Mouse (Mus musculus): ENCODE results near the gene Crygn.
"Not testable (repeated sequence)": the region's sequence is repeated elsewhere in the genome, so short reads cannot be mapped to it uniquely, and the experiment has no call there.

Crygn gene

DNA sequence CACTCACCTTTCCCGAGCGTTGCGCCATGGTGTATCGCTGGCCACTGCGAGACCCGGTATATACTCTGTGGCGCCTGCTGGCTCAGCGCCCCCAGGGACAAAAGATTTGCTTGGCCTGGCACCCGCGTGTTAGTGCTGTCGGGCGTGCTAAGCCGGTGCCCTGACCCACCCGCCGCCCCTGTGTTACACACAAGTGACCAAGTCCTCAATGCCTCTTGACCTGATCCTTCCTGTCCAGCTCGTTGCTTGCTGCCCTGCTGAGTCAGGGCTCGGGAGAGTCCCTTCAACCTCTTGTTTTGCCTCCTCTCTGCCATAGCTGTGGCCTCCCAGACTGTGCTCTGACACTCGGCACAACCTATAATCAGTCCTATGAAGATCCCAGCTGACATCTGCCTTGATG is at the start of gene Crygn:
Gene Crygn, minus strand, starts transcription at position 193 of the 400 bp plus-strand sequence.
- no peak for DNase-seq

DNA sequence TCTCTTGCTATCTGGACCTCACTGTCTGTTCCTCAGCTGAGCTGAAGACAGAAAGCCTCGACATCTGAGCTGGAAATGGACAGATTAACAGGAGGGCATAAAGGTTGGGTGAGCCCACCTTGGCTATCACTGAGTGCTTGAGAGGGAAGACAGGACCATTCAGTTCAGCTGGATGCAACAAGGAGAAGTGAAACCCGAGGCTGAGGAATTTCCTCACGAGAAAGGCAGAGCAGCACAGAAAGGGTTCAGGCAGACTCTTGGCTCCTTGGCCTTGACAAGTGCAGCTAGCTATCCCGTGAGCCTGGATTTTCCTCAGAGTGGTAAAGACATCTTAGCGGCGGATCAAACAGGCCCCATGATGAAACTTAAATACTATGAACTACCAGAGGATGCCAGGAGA is 47.4 kb upstream of the Crygn start:
- no peak for DNase-seq

DNA sequence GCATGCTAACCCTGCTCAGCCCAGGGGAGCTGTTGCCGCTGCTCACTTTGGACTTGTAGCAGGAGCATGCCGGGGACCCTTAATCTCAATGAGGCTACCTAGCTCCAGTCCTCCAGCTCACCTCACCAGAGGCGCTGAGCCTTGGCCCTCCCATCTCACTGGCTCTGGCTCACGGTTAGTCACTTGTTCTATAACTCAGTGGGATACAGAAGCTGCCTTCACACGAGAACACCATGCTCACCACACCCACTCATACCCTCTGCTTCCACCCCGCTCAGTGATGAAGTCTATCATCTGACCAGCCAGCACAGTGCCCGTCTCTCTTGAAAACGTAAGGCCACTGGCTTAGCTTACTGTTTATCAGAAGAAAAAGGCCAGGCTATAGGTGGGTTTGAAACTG is 46.9 kb upstream of the Crygn start:
- DNase-seq = no peak

DNA sequence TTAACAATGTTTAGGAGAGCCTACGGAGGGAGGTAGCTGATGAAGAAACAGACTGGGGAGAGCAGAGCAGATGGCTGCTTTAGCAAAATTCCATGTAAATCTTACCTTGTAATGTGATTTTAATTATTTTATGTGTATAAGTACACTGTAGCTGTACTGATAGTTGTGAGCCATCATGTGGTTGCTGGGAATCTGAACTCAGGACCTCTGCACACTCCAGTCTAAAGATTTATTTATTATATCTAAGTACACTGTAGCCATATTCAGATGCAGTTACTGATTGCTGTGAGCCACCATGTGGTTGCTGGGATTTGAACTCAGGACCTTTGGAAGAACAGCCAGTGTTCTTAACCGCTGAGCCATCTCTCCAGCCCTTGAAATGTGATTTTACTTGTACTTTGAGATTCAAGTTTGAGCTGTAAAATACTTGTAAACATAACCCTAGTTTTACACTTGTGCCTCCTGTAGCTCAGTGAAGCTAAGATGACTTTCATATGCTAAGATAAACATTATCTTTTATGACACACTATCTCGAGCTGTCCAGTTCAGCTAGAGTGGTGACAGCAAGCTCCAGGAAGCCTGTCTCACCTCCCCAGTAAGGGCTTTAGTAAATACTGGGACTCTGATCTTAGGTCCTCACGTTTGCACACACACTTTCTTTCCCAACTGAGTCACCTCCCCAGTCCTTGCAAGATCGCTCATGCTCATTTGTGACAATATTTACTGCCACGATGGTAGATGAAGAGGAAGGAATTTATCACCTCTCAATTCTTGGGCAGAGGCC is 44.2 kb upstream of the Crygn start:
- DNase-seq = no peak

DNA sequence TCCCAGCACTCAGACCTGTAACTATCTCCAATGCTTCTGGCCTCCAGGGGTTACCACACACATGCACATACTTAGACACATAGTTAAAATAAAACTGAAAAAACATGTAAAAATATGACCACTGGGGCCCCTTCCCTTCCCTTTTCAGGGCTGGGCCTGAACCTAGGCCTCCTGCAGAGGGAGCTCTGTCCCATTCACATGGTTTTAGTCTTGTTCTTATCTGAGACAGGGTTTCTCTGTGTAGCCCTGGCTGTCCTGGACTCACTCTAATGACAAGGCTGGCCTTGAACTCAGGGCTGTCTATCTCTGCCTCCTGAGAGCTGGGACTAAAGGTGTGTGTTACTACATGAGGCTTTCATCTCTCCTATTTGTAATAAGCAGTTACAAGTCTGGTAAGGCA is 42.6 kb upstream of the Crygn start:
- peak; percentile 11 to 54 for DNase-seq

DNA sequence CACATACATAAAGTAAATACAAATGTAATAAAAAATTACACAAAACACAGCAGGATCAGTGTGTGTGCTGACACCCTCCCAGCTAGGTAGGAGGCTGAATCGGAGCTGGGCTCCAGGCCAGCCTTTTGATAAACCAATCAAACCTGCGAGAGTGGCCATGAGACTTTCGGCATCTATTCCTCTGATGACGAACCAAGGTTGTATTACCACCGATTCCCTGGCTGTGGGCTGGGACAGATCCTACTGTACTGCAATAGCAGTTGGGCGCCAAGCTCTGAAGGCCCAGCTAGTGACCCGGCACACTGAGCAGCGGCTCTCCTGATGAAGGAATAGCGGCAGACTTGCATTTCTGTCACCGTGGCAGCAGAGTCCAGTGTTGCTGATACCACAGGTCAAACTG is 40.8 kb upstream of the Crygn start:
- no peak for DNase-seq

DNA sequence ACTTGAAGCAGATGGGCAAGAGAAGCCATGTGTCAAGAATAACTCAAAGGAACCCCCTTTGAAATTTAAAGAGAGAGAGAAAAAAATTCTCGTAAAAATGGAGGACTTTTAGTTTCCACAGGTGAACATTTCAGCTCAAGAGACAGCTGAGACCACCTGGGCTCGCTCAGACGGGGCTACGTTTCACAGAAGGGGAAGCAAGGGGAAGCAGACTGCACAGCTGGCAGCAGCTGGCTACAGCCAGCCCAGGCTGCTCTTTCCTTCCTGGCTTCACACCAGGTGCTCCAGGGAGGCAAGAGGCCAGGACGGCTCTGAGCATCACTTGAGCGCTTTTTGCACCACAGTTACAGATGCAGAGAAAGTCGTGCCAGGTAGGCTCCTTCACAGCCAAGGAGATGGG is 40.0 kb upstream of the Crygn start:
- no peak for DNase-seq

DNA sequence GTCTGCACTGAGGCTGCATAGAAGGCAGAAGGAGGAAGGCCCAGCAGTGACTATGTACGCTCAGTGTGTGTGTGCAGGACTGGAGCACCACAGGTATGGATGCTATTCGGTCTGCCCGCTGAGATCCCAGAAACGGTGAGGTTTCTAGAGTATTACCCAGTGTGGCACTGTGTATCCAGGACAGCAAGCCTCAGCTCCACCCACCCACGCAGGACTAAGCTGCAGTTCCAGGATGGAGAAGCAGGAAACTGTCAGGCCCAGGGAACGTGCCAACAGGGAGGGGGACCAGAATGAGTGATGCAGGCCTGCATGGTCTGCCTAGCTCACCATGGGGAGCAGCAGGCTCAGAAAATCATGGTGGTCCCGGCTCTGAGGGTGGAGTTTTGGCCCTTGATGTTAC is 35.2 kb upstream of the Crygn start:
- DNase-seq = no peak

DNA sequence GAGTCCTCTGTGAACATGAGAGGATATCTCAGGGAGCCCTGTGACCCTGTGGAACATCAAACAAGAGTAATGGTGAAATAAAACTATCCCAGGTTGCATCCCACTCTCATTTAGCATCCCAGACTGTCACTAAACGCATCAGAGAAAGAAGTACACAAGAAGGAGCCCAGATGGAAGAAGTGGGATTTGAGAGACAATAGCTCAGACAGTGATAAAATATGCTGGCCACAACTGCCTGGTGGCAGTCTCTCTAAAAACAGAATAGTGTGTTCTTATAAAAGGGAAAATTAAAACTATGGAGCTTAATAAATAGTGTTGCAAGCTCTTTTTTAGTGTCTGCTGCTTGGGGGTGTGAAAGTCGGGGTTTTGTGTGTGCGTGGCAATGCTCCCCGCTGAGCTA is 25.1 kb upstream of the Crygn start:
- no peak for DNase-seq

DNA sequence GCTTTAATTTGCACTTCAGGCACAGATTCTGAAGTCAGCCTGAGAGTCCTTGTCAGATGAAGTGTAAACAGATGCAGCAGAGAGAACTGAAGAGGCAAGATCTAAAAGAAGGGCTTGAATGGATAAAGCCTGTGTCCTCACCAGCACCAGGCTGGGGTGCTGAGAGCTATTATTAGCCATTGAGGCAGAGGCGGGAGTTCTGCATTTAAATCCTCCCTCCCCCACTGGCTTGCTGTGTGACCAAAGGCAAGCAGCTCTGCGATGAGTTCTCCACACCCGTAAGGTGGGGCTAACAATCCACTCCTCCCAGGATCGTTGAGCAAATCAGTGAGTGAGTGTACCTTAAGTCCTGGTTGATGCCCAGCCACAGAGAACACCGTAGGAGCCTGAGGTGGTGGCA is 23.2 kb upstream of the Crygn start:
- DNase-seq = no peak

DNA sequence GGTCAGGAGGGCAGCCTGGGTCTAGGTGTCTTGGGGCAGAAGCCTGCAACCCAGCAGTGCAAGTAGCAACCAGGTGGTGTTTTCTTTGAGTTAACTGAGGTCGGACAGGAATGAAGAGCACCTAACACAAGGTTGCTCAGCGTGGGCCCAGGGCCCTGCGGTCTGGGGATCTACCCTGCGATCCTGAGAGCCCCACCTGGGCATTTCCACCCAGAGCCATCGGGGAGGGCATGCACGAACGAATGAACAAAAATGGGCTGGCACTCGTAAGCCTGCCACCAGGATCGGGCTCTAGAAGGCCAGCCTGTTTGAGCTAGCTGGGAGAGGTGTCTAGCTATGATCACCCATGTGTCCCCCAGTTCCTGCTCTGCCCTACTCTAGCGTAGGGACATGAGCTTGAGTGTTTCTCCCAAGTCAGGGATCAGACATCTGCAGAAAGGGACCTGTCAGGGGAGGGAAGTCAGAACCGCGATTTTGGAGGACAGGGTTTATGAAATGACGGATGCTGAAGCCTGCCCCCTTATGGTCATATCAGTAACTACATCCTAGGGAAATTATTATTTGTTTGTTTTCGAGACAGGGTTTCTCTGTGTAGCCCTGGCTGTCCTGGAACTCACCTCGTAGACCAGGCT is 22.2 kb upstream of the Crygn start:
- DNase-seq = peak; percentile 29 to 33

DNA sequence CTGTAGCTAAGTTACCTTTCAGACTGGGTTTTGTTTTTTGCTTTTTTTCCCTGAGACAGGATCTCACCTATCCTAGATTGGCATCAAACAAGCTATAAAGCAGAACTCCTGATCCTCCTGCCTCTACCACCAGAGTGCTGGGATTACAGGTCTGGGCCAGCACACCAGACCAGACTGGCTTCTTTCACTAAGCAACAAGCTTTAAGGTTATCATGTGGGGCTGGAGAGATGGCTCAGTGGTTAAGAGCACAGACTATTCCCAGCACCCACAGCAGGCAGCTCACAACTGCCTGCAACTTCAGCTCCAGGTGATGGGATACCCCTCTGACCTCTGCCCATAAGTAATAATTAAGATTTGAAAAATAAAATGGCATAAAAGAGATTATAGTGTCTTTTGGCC is 21.5 kb upstream of the Crygn start:
- no peak for DNase-seq

DNA sequence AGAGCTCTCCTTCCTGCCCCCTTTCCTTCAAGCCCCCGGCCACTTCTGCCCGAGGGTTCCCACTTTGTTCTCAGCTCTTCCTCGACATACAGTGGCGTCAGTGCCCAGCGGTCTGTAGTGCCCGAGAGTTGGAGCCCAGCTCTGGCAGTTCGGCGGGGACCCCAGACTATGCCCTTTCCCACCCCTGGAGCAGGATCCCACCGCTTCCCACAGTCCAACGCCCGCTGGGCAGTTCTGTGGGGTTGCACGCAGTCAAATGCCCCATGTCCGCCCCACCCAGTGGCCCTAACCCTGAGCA is 21.0 kb upstream of the Crygn start:
- DNase-seq = no peak

DNA sequence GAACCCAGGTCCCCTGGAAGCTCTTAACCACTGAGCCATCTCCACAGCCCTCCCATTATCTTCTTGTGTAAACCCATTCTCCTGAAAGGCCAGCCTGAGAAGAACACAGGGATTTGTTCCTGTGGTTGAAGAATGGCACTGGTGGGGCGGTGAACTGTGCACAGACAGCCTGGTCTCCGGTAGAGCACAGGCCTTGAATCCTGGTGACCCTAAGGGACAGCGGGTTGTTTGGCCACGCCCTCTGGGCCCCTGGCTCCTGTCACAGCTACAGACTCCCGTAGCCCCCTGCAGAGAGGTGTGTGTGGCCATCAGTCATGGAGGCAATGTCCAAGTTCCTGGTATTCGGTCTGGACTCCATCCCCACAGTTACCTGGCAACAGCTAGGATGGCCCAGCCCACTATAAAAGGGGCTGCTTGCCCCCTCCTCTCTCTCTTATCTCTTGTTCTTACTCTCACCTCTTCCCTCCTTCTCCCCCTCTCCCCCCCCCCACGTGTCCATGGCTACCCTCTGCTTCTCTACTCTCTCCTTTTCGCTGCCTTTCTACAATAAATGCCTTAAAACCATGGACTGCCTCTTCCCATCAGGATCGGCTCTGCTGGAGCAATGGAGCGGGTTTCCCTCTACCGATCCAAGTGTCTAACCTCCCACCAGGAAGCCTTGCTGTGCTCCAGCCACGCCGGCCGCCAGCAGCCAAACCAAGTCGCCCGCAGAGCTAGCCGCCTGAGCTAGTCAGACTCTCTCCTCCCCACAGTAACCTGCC is 20.5 kb upstream of the Crygn start:
- DNase-seq = no peak

DNA sequence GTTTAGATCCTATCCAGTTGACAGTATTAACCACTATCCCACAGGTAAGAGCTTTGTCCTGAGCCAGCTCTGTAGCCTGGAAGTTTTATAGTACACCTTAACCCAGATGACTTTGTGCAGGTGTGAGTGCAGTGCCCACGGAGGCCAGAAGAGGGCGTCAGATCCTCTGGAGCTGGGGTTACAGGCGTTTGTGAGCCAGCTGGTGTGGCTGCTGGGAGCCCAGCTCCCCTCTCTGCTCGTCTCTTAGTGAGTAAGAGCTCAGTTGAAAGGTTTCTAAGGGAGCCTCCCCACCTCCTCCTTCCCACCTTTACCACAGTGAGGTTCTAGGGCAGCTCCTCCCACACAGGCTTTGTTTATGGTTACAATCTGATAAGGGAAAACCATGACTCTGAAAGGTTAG is 18.9 kb upstream of the Crygn start:
- DNase-seq = no peak

DNA sequence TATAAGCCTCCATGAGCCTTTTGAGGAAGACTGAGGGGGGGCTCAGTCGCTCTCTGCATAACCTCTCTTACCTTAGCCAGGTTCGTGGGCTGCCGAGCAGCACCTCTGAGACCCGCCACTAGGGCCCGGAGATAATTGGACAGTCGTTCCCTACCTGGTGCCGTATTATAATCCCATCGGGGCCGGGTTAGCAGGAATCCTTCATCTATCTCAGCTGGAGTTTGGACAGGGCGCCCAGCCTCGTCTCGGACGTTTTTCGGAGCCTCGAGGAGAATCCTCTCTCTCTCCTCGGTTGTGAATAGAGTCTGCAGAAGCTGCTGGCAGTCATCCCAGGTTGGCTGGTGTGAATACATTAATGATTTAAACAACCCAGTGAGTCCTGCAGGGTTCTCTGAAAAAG is 16.7 kb upstream of the Crygn start:
- DNase-seq = not testable (repeated sequence)

DNA sequence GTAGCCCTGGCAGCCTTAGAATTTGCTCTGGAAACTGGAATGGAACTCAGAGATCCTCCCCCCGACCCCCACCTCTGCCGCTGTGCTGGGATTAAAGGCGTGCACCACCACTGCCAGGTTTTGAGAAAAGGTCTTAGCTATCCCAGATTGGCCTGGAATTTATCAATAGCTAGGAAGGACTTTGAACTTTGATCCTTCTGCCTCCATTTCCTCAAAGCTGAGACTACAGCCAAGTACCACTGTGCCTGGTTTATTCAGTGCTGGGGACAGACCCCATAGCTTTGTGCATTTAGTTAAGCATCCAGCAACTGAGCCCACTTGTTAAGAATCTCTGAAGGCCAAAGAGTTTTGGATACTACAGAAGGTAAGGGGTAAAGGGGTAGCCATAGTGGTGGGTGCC is 877 bp downstream of the Crygn start:
- no peak for DNase-seq

DNA sequence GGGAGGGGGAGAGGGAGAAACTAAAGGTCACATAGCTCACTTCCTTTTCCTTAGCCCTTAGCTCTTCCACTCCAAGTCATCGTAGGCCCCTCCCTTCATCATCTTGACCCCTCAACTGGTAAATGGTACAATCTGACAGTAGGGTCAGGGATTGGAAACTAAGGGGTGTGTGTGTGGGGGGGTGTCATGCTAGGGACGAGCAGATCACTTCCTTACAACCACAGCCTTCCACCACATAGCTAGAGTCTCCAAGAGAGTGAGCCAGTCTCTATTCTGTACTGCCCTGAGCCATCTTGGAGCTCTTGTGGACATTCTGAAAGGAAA is 5.7 kb downstream of the Crygn start:
- no peak for DNase-seq

DNA sequence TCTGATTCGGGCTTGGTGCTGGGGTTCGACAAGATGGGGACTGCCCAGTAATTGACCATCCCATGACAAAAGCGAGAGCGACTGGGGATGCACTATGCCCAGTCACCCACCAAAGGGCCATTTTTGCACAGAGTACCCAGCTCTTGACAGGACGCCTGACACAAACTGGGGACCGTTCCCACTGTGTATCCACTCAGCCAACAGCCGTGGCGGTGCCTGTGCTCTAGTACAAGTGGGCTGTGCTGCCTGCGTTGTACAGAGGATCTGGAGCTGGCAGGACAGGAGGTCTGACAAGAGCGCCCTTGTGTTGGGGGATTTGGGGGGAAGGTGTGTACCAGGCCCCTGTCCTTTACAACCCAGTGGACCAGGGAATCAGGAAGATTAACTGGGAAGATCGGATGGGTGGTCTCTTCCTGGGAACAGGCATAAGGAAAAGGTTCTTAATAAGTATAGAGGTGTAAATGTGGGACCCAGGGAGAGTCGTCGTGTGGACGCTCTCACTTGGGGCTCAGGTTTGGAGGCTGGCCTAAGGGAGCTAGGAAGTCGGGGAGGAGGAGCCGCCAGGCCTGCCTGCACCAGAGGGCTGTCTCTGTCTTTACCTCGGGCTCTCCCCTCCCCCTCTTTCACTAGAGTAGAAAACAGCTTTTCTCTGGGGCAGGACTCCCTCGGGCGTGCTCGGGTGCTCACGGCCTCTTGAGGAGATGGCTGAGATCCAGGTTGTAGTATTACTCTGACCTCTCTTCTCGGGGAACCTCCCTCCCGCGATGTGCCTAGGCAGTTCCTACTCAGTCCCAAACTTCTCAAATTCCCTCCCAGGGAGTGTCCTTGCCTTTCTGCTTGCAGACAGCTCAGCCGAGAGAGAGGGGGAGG is 6.3 kb downstream of the Crygn start:
- DNase-seq = peak; percentile 71 to 73

DNA sequence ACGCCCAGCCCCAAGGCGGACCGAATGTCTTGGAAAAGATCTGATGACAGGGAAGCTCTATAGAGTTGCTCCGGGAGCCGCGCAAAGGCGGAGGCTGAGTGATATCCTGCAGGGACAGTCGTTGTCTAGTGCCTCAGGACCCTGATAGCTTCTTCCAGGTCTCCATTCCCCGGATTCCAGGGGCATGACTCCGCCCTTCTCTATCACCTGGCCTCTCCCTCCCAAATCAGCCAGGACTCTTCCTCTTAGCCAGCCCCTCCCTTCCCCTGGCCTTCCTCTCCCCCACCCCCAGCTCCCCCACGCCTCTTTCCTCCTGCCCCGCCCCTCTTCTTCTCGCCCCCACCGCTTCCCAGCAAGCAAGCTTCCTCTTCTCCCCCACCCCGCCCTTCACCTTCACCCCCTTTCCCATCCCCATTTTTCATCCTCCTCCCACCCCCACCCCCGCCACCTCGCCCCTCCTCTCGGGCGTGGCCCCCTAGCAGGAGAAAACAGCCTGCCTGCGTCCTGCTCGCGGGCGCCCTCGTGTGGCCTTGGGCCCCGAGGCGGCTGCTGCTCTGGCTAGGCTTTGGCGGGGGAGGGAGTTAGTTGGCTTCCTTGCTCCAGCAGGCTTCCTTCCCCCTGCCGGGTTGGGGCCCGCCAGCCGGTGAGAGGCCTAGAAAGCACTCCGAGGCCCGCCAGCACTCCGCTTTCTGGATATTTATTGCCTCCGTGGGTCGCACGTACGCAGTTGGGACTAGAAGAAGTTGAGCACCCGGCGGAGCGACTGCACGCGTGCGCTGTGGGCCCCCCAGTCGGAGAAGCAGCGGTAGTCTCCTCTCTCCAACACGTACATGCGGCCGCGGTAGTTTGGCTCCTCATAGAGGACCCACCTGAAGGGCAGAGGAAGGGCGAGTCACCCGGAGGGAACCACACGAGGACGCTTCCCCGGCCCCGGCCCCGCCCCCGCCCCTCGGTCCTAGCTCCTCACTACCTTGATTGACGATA is 7.2 kb downstream of the Crygn start:
- DNase-seq = peak; percentile 89 to 94

DNA sequence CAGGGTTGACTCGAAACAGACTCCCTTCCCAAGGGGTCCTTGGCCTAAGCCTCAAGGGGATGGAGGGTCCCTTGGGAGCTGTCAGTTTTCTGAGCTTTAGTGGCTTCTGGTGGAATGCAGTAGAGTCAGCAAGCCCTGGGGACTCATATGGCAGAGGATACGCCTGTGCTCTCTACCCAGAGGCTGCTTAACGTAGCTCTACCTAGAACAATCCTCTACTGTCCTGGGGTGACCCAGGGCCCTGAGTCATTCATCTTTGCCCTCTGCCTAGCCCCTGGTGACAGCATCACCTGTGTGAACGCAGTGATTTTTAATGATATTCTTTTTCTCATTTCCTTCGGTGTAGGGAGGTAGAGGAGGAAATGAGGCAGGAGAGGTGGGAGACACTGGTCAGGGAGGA is 8.1 kb downstream of the Crygn start:
- no peak for DNase-seq

DNA sequence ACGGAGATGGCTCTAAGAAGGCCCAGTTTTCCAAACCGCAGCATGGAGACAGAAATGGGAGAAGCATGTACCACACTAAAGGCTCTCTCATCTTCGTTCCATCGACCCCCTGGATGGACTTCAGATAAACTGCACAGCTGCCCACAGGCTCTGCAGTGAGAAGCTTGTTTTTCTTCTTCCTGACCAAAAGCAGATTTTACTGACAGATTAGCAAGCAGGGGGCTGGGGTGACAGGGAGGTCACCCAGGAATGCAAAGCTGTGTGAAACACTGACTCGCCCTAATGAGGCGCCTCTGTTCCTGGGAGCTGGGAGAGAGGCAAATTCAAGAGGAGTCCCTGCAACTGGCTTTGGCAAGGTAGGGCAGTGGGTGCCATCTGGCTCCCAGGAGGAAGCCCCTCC is 10.3 kb downstream of the Crygn start:
- DNase-seq = no peak
